Mouse (Mus musculus): ENCODE data around the gene Defb7.
A peak's percentile ranks its signal among the peaks of the same experiment; 100 is the strongest.

Defb7 gene

DNA sequence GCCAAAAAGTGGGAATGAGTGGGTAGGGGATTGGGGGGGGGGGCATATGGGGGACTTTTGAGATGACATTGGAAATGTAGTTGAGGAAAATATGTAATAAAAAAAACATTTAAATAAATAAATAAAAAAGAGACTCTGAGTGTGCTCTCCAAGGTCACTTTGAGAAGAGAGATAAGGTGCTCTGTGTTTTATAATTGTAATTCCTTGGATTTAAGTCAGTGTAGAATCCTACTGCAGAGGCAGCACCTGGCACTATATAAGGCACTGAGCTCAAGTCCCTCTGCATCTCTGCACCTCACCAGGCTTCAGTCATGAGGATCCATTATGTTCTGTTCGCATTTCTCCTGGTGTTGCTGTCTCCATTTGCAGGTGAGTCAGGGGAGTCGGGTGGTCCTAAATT is at the start of gene Defb7:
TSS of gene Defb7 (plus strand) at position 301 of the 400 bp plus-strand sequence.
- DNase-seq: no peak

DNA sequence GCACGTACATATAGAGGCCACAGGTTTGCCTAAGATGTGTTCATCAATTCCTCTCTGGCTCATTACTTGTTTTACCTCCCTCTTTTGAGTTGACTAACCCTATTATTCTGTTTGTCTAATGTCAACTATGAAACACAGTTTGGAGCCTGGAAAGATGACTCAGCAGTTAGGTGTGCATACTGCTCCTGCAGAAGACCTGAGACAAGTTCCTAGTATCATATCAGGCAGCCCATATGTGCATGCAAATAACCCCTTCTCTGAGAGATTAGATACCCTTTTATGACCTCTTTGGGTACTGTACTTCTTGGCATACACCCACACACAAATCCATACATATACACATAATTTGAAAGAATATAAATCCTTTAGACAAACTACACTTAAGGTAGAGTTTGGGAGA is 48.5 kb upstream of the Defb7 start:
- no peak for DNase-seq

DNA sequence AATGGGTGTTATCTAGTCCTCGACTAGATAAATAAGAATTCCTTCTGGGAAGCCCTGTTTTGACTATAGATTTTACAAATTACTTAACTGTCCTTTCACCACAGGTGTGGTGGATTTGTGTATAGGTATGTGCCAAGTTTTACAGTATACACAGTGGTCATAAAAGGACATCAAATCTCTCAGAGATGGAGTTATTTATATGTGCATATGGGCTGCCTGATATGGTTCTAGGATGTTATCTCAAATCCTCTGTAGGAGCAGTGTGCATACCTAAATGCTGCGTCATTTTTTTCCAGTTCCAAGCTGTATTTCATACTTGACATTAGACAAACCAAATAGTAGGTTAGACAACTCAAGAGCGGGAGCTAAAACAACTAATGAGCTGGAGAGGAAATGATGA is 33.5 kb upstream of the Defb7 start:
- DNase-seq: no peak

- DNase-seq: no peak
Observed at GRCm38 (mm10) chr8:19469026-19469425, 25.9 kb upstream of the Defb7 start.

DNA sequence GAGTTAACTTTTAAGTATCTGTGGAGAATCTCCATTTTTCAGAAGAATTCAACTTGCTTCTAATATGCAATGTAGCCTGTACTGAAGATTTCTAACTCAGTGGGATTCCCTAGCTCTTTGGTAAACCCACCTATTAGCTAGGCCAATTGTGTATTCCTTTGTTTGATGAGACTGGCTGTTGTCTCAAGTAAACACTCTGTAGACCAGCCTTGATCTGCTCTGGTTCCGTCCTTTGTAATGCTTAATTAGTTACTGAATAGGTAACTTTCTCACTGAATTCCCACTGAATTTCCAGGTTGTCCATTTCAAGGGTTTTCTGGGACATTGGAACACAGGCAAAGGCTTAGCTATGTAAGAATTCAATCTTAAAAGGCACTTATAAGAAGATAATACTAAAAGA is 5.6 kb downstream of the Defb7 start:
- DNase-seq: no peak

DNA sequence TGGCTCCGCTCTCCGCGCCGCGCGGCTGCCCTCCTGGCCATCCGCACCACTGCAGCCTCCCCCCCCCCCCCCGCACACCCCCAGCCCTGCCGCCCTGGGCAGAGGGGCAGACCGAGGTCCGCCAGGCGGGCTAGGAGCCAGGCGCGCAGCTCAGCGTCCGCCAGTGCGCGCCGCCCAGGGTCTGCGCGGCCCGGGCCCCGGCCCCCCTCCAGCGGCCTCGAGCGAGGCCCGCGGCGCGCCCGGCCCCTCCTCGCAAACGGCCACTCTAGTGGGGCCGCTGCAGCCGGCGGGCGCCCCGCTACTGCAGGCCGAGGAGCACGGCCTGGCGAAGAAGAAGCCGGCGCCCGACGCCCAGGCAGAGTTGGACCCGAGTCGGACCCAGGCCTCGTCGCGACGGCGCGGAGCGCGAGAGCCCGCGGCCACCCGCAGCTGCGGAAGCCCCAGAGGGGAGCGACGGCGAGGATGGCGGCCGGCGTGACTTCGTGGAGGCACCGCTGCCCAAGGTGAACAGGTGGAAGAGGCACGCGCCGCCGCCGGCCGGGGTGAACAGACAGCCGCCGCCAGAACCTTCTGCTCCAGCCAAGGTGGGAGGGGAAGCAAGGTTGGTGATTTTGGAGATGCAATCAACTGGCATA is 40.4 kb downstream of the Defb7 start:
- peak; percentile 23 for DNase-seq

DNA sequence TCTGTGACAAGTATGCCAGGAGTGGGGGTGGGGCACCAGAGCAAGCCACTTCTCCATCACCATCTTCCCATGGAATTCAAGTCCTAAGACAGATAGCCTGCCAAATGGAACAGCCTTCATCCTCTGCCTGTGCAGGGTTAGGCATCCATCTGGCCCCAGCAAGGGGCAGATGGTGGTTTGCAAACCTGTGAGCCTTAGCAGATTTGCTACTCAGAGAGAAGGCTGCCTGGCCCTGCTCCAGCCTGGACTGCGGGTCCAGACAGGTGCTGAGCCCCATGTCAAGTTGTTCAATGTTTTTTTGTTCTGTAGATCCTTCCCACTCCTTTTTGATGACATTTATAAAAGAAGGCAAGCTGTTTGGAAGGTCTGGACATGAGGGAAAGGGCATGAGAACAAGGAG is 45.5 kb downstream of the Defb7 start:
- peak; percentile 78 for DNase-seq

Data from cerebellum, adult 9-10 months (tissue).